Mouse (Mus musculus) myocyte (in vitro differentiated cells): ENCODE data around the gene Ltv1. TPM values are rescaled to one million over a fixed set of nuclear protein-coding genes. Genes with fewer than 3 reads are reported as not detected.

Experiments
- H3K27me3 ChIP-seq: one replicate; pipeline ENCODE4 v1.6.1; 2011; ENCODE audit not compliant: control insufficient read depth, insufficient read depth, insufficient read length
- H3K36me3 ChIP-seq: one replicate; pipeline ENCODE4 v1.6.1; 2011; ENCODE audit not compliant: control insufficient read depth, insufficient read depth
- H3K4me2 ChIP-seq: one replicate; pipeline ENCODE4 v1.6.1; 2011; ENCODE audit warnings: low read depth, control low read depth
- H3K4me3 ChIP-seq: one replicate; pipeline ENCODE4 v1.5.1; 2011; ENCODE audit warnings: mild to moderate bottlenecking, control low read depth, moderate library complexity
- H3K79me2 ChIP-seq: one replicate; pipeline ENCODE4 v1.6.1; 2011; ENCODE audit not compliant: control insufficient read depth, insufficient read depth
- H3ac ChIP-seq: one replicate; pipeline ENCODE4 v1.6.1; 2011; ENCODE audit not compliant: control insufficient read depth, insufficient read length
- CEBPB ChIP-seq: IDR thresholded peaks from 2 replicates; pipeline ENCODE4 v1.6.1; 2011; ENCODE audit warnings: mild to moderate bottlenecking, moderate library complexity; ENCODE audit not compliant: poor library complexity, insufficient read depth, severe bottlenecking
- E2F4 ChIP-seq: IDR thresholded peaks from one replicate; pipeline ENCODE4 v1.6.1; 2011; ENCODE audit warnings: mild to moderate bottlenecking, control low read depth, moderate library complexity; ENCODE audit not compliant: insufficient read depth
- MAX ChIP-seq: IDR thresholded peaks from one replicate; pipeline ENCODE4 v1.6.1; 2011; ENCODE audit warnings: low read depth, mild to moderate bottlenecking, control low read depth
- MYOD1 ChIP-seq, 3 experiments: IDR thresholded peaks; one replicate each; pipeline ENCODE4 v1.6.1; 2011; ENCODE audit warnings: control low read depth in 2 of 3, low read depth in 2 of 3, mild to moderate bottlenecking in 2 of 3, moderate library complexity in 1 of 3; ENCODE audit not compliant: insufficient read length in 2 of 3, control insufficient read depth in 1 of 3
- MYOG ChIP-seq, 3 experiments: IDR thresholded peaks; one replicate each; pipeline ENCODE4 v1.6.1; 2011; ENCODE audit warnings: control low read depth in 2 of 3, low read depth in 2 of 3, mild to moderate bottlenecking in 2 of 3; ENCODE audit not compliant: insufficient read length in 2 of 3, control insufficient read depth in 1 of 3, insufficient read depth in 1 of 3
- POLR2A ChIP-seq: IDR thresholded peaks from one replicate; pipeline ENCODE4 v1.6.1; 2011; ENCODE audit warnings: low read depth, mild to moderate bottlenecking, control low read depth, moderate library complexity; ENCODE audit not compliant: insufficient read length
- POLR2AphosphoS2 ChIP-seq: IDR thresholded peaks from one replicate; pipeline ENCODE4 v1.6.1; 2011; ENCODE audit warnings: low read depth, control low read depth; ENCODE audit not compliant: insufficient read length
- REST ChIP-seq: IDR thresholded peaks from one replicate; pipeline ENCODE4 v1.6.1; 2011; ENCODE audit warnings: mild to moderate bottlenecking, control low read depth, moderate library complexity; ENCODE audit not compliant: insufficient read depth, insufficient read length
- SRF ChIP-seq: IDR thresholded peaks from one replicate; pipeline ENCODE4 v1.6.1; 2011; ENCODE audit warnings: low read depth; ENCODE audit not compliant: control insufficient read depth, insufficient read length
- TCF12 ChIP-seq: IDR thresholded peaks from one replicate; pipeline ENCODE4 v1.6.1; 2011; ENCODE audit warnings: mild to moderate bottlenecking, control low read depth; ENCODE audit not compliant: poor library complexity, insufficient read depth, severe bottlenecking
- TCF3 ChIP-seq: IDR thresholded peaks from one replicate; pipeline ENCODE4 v1.6.1; 2011; ENCODE audit warnings: low read depth, control low read depth; ENCODE audit not compliant: insufficient read length
- USF1 ChIP-seq: IDR thresholded peaks from one replicate; pipeline ENCODE4 v1.6.1; 2011; ENCODE audit warnings: low read depth, mild to moderate bottlenecking, control low read depth, moderate library complexity
- polyA plus RNA-seq: library from polyadenylated mRNA; unstranded; fragments of >200 nt; fragmentation: generic; extraction: Trizol; gene quantifications from one replicate; pipeline ENCODE4 v1.2.1, GENCODE M21; 2012; ENCODE audit warnings: missing spikeins

Ltv1 gene
- polyA plus RNA-seq, 1 experiment = 22.0 TPM

DNA sequence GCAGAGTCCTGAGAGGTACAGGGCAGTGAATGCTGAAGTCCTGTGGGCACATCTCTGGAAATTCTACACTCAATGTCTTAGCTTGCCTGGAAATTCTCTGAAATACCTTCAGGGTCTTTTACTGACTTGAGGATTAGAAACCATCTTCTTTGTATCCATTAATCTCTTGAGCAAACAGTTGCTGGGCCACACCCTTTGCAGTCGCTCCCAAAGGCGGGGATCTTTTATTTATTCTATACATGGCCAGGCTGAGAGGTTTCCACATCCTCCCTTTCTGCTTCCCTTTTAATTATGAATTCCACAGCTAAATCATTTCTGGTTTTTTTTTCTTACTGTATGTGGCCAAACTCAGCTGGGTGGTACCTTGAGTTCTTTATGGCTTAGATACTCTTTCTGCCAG is 52.5 kb downstream of the Ltv1 start:
- Histone ChIP-seq H3ac (no peak overlapping the region), H3K4me2 (no peak overlapping the region), H3K79me2 (no peaks in the 10 kb centered on the region), H3K36me3 (no peaks in the 10 kb centered on the region), H3K27me3 (peaks cover 35% of the 10 kb centered on the region), H3K4me3 (no peak overlapping the region)
- TF ChIP-seq USF1 = no peak
- no peak for TF ChIP-seq CEBPB
- no peak for TF ChIP-seq MYOG (IDR thresholded peaks at IDR 0.05; ENCODE audit: control insufficient read depth in 1 of 3, insufficient read depth in 1 of 3, insufficient read length in 2 of 3, low read depth in 2 of 3)
- TF ChIP-seq TCF3 = no peak
- TF ChIP-seq TCF12 = no peak
- TF ChIP-seq POLR2A = no peak
- no peak for TF ChIP-seq POLR2AphosphoS2
- TF ChIP-seq MYOD1 (IDR thresholded peaks at IDR 0.05; ENCODE audit: control insufficient read depth in 1 of 3, insufficient read length in 2 of 3, low read depth in 2 of 3) = no peak
- no peak for TF ChIP-seq REST
- TF ChIP-seq MAX = no peak
- no peak for TF ChIP-seq SRF
- no peak for TF ChIP-seq E2F4

DNA sequence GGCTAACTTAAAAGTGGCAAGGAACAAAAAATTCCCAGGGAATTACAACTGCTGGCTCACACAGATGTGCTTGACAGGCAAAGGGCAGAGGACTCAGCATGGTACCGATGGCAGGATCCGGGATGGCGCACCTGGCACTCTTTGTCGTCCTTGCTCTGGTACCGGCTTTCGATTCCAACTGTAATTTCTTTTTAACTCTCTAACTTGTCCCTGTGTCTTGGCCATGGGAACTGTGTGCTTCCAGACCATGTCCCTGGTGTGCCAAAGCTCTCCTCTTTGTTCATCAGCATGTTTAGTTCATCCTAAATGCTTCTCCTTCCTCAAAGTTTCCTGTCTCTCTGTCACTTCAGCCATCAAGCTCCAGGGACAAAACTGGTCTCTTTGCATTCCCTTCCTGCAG is 55.1 kb downstream of the Ltv1 start:
- no peaks in the 10 kb centered on the region for H3K79me2 ChIP-seq
- no peak overlapping the region for H3ac ChIP-seq
- no peak for TF ChIP-seq REST
- no peak for TF ChIP-seq E2F4
- TF ChIP-seq TCF12 = no peak
- TF ChIP-seq SRF = no peak
- TF ChIP-seq MYOG (IDR thresholded peaks at IDR 0.05; ENCODE audit: control insufficient read depth in 1 of 3, insufficient read depth in 1 of 3, insufficient read length in 2 of 3, low read depth in 2 of 3) = no peak
- no peak for TF ChIP-seq TCF3
- no peak for TF ChIP-seq CEBPB
- H3K4me3 ChIP-seq = no peak overlapping the region
- H3K36me3 ChIP-seq = no peaks in the 10 kb centered on the region
- peaks cover 23% of the 10 kb centered on the region for H3K27me3 ChIP-seq
- no peak overlapping the region for H3K4me2 ChIP-seq

DNA sequence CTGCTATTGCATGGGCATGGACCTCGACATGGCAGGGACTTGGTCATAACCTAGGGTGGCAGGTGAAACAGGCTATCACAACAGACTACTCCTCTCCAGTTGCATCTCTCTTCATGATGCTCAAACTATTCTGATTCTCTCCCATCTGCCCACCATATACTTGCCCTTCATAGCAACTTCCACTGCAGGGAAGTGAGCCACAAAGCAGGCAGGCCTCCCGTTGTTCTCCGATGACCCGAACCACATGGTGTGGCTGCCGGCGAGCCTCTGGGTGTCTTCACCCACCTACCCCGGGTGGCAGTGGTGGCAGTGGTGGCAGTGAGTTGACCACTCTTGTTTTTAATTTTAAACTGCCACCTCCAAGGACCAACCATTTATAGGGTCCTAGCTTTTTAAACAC is 57.2 kb downstream of the Ltv1 start:
- no peak for TF ChIP-seq E2F4
- TF ChIP-seq USF1 = no peak
- Histone ChIP-seq H3K79me2 (no peaks in the 10 kb centered on the region), H3K4me3 (no peak overlapping the region), H3K4me2 (no peak overlapping the region), H3K27me3 (peaks cover 23% of the 10 kb centered on the region), H3K36me3 (no peaks in the 10 kb centered on the region), H3ac (no peak overlapping the region)

DNA sequence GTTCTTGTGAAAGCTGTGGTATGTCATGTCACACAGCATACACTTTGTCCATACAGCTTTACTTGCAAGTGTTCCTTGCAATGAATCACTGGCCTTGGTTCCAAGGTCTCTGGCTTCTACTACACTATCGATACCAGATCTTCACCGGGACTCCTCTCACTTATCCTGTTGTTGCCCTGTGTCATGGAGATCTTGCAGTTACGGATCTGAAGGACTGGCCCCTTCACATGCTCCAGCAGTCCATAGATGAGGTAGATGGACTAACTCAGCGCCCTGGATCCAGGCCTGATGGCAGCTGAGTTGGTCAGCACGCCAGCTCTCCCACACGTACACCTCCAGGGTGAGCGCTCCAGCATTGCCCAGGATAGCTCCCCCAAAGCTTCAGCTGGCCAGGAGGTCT is 57.7 kb downstream of the Ltv1 start:
- H3K36me3 ChIP-seq = no peaks in the 10 kb centered on the region
- peaks cover 21% of the 10 kb centered on the region for H3K27me3 ChIP-seq
- no peak overlapping the region for H3K4me2 ChIP-seq
- H3ac ChIP-seq = no peak overlapping the region
- H3K79me2 ChIP-seq = no peaks in the 10 kb centered on the region
- H3K4me3 ChIP-seq = no peak overlapping the region
- TF ChIP-seq MAX (no peak), POLR2A (no peak), USF1 (no peak), MYOD1 (IDR thresholded peaks at IDR 0.05; ENCODE audit: control insufficient read depth in 1 of 3, insufficient read length in 2 of 3, low read depth in 2 of 3) (no peak)

DNA sequence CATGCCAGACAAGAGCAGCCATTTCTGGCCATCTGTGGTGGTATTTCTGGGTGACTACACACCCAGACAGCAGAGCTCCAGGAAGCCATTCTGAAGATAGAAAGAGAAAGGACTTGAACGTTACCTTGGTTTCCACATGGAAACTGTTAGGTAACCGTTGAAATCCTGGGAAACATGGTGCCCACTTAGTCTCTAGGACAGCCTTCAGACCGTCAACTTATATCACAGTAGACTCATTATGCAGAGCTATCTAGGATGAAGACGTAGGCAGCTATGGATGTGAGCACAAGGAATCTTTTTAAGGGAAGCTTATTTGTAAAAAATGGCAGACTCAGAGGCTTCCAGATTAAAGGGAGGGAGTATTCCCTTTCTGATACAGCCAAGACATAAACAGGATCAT is 59.1 kb downstream of the Ltv1 start:
- TF ChIP-seq POLR2AphosphoS2 (no peak), TCF3 (no peak), POLR2A (no peak), TCF12 (no peak), E2F4 (no peak), MYOD1 (IDR thresholded peaks at IDR 0.05; ENCODE audit: control insufficient read depth in 1 of 3, insufficient read length in 2 of 3, low read depth in 2 of 3) (no peak), MAX (no peak)
- Histone ChIP-seq H3K4me2 (no peak overlapping the region), H3ac (no peak overlapping the region), H3K4me3 (no peak overlapping the region), H3K27me3 (peaks cover 14% of the 10 kb centered on the region), H3K79me2 (no peaks in the 10 kb centered on the region), H3K36me3 (no peaks in the 10 kb centered on the region)

Other genes starting within 250 kb of the Ltv1 start
- 6.9 TPM for gene Stx11, start 228.9 kb downstream of the Ltv1 start, polyA plus RNA-seq
- 27.8 TPM for gene Sf3b5, start 187.8 kb downstream of the Ltv1 start, polyA plus RNA-seq
- 0.40 TPM for gene Plagl1, start 132.7 kb downstream of the Ltv1 start, polyA plus RNA-seq
- not detected for gene Zc2hc1b, start 15.1 kb downstream of the Ltv1 start, polyA plus RNA-seq